Mouse (Mus musculus): ENCODE data around the gene Sspn.

Sspn gene

GRCm38 (mm10) chr6:145972836-145973235 is 41.4 kb downstream of the Sspn start:
- no peak for DNase-seq (ENCODE audit: low spot score)

- DNase-seq (ENCODE audit: low spot score) = peak; percentile 38
Measured at GRCm38 (mm10) chr6:145973356-145973755, 41.9 kb downstream of the Sspn start.

DNA sequence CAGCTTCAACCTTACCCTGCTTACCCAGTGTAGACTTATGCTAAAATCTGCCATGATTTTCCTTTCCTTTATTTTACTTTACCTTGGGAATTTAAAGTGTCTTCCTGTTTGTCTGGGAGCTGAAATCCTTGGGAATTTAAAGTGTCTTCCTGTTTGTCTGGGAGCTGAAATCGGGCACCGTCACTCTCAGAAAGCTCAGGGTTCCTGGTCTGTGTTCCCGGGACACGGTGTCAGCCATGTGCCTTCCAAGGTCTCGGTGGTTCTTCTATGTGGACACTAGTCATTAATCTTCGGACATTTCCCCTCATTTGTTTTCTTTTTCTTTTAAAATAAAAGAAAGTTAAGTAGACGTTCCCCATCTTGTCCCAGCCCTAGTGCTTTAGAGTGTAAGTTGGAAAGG is 43.3 kb downstream of the Sspn start:
- no peak for DNase-seq (ENCODE audit: low spot score)

DNA sequence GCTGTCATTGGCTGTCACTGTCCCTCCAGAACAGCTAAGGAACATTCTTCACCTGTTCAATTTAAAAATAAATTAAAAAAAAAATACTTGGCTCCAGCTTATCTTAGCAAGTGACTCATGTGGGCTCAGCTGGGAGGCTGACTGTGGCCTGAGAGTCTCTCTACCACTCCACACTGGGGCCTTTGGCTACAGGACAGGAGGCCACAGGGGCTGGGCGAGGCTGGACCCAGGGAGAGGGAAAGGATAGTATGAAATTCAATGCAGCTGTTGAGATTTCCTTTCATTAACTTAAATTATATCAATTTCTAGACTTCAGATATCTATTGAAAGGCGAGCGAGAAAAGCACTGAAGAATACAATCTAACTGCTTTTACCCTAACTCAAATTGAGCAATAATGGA is 45.9 kb downstream of the Sspn start:
- no peak for DNase-seq (ENCODE audit: low spot score)

DNA sequence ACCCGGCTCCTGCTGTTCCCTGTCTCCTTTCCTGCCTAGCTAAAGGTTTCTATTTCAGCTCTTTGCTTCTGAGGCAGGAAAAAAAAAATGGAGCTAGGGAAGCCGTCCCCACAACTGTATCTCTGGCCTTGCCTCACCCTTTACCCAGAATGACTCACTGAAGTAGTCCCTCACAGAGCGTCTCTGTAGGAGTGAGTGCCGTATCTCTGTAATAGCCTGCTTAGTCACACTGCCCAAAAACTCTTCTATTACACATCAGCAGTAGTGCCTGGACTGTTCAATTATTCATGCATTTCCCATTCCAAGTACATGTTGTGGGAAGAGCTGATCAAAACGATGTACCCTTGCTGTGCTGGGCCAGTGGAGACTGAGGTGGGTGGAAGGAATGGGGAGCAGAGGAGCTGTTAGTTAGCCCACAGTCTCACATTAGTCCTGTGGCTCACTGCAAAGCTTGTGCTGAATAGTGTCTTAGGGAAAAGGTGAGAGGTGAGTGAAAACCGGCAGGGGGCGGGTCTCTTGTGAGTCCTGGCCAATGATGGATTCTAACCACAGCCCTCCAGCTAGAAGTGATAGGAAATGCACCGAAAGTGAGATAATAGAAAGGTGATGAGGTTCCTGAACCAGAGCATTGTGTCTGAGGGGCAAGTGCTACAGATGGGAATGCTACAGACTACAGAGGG is 46.5 kb downstream of the Sspn start:
- DNase-seq (ENCODE audit: low spot score) = no peak

DNA sequence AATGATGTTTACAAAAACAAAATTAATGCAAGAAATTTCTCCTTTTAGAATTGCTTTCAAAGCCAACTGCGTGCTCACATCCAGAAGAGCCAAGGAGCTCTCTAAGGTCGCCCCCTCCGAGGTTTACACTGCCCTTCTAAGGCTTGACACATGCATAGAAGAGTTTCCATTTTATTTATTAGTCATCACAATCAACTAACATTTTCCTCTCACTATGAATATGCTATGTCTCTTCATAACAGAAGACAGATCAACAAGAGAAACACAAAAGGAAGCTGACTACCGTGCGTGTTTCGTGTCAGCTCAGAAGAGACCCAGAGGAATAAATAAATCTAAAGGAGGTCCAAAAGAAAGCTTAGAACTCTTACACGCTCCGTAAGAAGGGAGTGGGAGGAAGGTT is 49.6 kb downstream of the Sspn start:
- no peak for DNase-seq (ENCODE audit: low spot score)

DNA sequence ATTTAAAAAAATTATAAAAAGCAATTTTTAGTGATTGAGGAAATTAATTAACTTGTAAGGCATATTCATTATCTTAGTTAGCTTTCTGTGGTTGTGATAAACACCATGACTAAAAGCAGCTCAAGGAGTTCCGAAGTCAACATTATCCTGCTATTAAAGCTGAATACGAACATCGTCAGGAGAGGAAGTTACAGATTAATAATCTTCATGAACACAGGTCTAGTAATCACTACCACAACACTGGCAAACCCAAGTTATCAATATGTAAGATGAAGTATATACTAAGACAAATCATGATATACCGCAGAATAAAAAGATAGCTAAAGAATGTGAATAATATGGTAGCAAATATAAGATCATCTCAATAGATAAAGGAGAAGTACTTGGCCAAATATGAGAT is 50.9 kb downstream of the Sspn start:
- DNase-seq (ENCODE audit: low spot score) = no peak

DNA sequence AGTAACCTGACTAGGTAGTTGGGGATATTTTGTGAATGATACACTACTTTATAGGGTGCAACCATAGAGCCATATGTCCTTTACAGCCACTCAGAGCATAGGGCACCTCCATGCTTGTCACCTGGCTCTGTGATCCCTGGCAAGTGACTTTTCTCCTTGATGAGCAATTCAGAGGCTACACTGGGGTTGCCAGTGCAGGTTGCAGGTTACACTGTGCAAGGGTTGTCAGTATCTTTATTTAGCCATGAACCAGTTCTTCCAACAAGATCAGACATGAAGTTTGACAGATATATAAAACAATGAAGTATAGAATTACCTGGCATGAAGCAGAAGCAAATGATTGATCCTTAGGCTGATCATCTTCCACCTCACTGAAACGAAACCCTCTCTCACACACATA is 59.1 kb downstream of the Sspn start:
- no peak for DNase-seq (ENCODE audit: low spot score)

DNA sequence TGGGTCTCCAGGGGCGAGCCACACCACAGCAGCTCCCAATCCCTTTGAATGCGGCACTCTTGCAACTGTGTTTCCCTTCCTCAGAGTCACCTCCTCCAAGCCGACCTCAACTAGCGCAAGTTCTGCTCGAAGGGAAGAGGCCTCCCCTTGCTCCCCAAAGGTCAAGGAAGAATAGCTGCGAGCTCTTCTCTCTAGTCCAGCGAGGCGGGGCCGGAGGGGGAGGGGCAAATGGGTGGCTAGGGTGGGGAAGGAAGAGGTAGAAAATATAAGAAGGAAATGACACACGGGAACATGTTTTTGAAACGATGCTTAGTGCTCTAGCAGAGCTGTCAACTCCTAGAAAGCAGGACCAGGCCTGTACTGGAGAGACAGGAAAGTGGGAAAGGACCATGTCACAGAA is 61.1 kb downstream of the Sspn start:
- no peak for DNase-seq (ENCODE audit: low spot score)

DNA sequence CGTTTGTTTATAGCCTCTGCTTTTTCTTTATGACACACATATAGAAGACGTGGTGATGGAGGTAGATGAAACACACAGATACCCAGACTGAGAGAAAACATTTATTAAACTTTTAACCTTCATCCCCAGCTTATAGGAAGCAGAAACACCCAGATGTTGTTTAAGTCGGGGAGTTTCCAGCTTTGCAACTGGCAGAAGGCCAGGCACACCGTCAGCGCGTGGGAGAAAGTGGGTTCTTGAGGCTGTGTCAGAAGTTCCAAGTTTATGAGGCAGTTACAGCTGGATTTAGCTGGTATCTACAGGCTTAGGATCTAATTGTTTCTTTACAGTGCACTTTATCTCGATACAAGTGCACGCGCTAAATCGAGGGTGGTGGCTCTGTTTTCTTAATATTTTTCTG is 61.5 kb downstream of the Sspn start:
- no peak for DNase-seq (ENCODE audit: low spot score)

- DNase-seq (ENCODE audit: low spot score) = peak; percentile 47
Measured at GRCm38 (mm10) chr6:145998314-145999007, 67.0 kb downstream of the Sspn start.

- DNase-seq (ENCODE audit: low spot score) = no peak
Measured at GRCm38 (mm10) chr6:146000767-146001166, 69.3 kb downstream of the Sspn start.

DNA sequence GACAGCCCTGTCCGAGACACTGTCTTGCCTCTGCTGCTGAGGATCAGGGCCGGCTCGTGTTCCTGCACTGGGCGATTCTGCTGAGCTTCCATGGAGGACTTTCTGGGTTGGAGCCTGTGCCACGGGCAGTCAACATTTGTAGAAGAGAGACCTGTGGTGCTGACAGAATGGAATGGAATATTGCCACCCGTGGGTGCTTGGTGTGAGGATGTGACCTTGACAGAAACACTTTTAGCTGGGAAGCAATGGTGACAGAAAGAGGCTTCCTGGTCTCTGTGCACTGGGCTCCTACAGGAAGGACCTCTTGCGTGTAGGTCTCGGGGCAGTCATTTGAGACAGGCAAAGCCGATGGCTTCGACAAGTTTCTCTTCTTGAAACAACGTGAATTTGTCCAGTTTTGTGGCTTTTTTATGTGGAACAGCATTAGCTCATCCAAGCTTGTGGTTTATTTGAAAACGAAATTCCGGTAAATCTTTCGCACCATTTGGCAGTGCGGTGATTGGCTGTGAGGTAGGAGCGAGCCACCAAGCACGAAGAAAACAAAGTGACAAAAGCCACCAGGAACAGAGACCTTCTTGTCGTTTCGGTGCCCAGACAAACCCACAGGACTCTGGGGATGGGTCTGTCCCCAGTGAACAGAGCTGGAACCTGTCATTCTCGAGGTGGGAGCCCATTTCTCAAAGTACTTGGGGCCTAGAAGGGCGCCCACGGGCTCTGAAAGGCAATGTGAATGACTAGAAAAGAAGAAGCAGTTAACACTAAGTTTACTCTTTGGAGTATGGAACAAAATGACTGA is 70.2 kb downstream of the Sspn start:
- no peak for DNase-seq (ENCODE audit: low spot score)

DNA sequence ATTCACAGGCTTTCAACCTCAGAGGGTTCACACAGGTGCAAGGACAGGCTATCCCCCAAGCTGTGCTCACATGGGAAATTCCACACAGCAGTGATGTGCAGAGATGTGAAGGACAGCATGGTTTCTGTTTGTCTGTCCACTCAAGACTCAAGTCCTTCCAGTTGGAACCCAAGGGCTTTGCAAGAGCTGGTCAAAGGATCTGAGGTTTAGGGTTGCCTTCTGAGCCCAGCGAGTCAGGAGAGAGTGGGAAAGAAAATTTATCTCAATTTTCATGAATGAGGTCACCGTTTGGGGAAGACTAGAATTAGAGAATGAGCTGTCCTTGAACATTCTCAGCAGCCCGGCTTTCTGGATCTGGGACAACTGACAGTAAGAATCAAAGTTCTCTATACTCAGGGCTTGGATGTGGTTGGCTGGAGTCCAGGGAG is 72.7 kb downstream of the Sspn start:
- no peak for DNase-seq (ENCODE audit: low spot score)

DNA sequence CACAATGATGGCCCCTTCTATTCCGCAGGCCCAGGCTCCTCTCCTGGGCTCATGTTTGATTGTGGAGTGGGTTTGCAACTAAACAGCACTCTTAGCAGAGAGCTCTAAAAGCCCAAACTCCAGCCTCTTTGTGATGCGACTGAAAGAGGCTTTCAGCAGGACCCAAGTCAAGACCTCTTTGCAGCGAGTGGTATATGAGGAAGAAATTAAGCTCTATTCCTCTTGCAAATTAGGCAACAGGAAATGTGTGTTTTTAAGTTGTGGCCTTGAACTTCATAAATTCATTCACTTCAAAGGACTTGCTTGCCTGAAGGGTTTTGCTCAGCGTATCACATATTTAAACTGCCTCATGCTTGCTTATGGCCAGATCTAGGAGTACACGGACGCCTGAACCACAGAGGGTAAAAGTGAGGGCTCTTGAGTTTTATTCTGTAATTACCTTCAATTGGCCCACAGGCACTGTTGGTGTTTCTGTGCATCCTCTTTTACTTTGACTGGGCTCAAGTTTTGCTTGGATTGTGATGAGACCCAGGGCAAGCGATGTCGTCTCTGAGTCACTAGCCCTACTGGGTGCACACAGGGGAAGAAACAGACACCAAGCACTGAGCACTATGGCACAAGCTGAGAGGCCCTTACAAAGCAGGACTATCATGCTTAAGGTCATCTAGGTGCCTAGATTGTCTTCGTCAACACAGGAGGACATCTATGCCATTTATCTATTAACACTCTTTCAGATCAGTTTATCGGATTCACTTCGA is 73.9 kb downstream of the Sspn start:
- DNase-seq (ENCODE audit: low spot score) = no peak

DNA sequence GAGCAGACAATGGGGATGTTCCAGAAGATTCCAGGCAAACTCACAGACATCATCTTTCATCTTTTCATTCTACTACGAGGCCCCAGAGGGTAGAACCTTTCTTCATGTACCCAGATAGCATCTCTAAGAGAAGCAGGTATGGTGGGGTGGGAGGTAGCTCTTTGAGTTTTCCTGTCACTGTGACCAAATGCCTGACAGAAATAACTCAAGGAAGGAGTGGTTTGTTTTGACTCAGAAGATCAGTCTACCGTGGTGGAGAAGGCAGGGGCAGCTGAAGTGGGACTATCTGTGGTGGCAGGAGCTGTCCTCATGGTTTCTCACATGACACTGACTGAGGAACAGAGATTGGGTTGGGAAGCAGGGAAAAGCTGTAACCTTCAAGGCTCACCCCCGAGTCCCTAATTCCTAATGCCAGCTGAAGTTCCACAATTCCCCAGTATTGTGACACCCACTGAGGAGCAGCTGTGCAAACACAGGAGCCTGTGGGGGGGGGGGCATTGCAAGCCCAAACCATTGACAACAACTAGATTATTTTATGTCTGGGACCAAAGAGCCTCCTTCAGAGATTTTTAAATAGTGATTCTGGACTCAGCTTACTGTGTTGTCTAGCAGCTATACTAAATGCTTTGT is 74.6 kb downstream of the Sspn start:
- no peak for DNase-seq (ENCODE audit: low spot score)

GRCm38 (mm10) chr6:146006753-146007152 is 75.3 kb downstream of the Sspn start:
- no peak for DNase-seq (ENCODE audit: low spot score)

DNA sequence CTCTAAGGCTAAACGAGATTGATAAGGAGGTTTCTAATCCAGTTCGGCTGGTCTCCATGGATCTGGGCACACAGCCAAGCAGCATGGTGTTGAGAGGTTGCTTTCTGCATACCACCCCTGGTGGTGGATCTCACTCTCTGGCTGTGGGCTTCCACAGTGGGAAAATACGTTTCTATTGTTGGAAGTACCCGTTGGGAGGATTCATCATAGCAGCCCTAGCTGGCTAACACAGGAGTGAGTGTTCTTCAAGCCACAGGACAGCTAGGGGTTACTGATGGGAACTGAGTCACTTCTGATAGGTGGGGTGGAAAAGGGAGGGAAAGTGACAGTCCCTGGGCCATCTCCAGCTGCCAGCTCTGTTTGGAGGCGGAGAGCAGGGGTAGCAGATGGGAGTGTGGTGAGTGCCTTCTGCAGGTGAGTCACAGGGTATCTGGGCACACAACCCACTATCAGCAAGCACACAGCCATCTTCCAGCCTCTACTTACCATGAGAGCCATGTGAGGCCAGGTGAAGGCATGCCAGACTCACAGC is 77.1 kb downstream of the Sspn start:
- DNase-seq (ENCODE audit: low spot score) = no peak

DNA sequence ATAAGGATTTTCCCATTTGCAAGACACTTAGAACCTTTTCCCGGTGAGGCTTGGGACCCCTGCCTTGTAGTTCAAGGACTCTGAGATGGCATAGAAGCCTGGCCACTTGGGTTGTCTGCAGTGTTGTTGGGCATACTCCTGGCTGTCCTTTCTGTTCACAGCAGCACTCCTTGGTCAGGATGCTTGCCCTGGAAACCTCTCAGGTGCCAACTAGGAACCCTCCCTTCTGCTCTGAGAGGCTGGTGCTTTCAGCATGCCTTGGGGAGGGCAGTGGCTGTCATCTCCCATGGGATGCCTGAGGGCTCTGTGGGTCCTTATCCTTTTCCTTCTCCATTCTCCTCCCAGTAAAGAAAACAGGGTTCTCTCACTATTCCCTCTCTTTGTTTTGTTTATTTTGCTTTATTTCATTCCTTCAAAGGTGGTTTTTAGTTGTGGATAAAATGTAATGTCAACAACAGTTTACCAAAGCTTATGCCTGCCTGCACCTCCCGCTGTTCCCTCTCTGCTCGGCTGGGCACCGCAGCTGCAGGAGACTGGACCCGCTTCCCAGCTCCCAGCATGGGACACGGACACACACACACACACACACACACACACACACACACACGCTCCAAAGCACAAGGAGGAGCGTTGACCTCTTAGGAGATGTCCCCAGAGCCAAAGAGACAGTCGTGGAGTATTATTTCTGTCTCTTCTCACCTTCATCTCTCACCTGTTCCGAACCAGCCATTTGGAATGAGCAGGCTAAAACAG is 77.9 kb downstream of the Sspn start:
- no peak for DNase-seq (ENCODE audit: low spot score)

DNA sequence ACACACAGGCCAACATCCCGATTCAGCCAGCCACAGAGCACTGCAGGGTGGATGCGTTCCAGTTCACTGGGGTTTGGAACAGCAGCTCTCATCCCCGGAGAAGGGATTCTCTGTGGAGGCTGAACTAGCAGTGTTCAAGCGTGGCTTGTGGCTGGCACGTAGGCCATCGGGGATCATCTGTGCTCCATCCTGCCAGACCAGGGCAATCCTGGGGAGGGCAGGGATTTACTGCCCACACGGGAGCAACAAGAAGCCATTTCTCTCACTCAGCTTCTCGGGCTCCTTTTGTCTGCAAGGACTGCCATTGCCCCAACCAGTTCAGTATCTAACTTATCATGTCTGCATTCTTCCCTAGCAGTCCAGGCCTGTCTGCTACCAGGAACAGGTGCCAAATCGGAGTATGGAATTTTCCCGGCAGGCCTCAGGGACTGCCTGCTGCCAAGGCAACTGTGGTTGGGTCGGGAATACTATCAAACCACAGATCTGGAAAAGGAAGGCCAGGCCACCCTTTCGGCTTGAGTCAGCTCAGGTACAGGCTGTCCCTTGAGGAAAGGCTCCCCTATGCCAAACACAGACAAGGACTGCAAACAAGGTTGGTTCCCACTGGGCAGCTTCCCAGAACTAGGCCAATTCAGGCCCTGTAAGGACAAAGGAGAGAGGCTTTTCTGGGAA is 78.8 kb downstream of the Sspn start:
- no peak for DNase-seq (ENCODE audit: low spot score)

All from embryo, embryonic 10.5 days (tissue).